Mouse (Mus musculus): ENCODE data around the gene Olfr370.

DNA sequence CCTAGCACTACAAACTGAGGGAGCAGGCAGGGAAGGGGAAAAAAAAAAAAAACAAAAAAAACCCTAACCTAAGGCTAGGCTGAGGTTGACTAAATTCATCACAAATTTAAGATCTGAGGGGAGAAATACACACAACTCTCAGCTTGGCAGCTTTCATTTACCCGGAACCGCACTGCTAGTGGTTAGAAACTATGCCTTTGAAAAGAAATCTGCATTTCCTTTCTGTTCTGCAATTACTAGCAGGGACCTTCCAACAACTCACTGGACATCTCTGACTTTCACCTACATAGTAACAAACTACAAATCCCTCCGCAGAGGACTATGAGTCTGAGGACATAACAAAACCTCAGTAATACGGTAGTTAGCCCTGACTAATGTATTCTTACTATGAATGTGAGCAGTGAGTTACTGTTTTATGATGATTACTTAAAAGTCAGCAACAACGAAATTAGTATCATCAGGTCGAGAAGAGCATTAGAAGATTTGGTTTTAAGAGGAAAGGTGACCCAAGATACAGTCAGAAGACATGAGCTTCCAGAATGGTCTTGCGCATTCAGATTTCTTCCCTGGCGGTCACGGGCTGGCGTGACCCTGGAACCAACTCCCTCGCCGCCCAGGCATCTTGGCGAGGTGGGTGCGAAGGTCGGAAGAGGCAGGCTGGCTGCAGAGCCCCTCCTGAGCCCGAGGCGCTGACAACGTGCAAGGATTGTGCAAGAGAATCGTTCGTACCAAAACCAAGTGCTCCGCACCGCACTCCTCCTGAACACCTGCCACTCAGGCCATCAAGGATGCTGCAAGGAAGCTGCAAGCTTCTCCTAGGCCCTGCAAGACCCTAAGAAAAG lies 58.0 kb downstream of the Olfr370 start:
- TF ChIP-seq CTCF (IDR thresholded peaks at IDR 0.05; ENCODE audit: low read depth, low read length) (no peak), POLR2A (IDR thresholded peaks at IDR 0.05; ENCODE audit: extremely low read depth, insufficient read depth, low read length) (no peak)

All from liver, adult 2 months (tissue).